Mouse (Mus musculus) forebrain, embryonic 16.5 days (tissue): ENCODE measurements around the gene Zic2. TPM values are rescaled to one million over a fixed set of nuclear protein-coding genes. Genes with fewer than 3 reads are reported as not detected.

Experiments used
- ATAC-seq: fragments of 200-750 bp; cut with Nextera tagmentation; 2 replicates; pipeline ENCODE4 v1.8.0; 2017; ENCODE audit warnings: mild to moderate bottlenecking, moderate library complexity
- H3K27ac ChIP-seq: fragments of 300-500 bp; sonication (generic); 2 replicates; pipeline ENCODE4 v1.5.1; 2014; ENCODE audit warnings: low read length, control low read depth
- H3K27me3 ChIP-seq: fragments of 300-500 bp; sonication (generic); replicated peaks from 2 replicates; pipeline ENCODE4 v1.6.1; 2014; ENCODE audit warnings: low read length; ENCODE audit not compliant: control insufficient read depth, insufficient read depth
- H3K36me3 ChIP-seq: fragments of 300-500 bp; sonication (generic); 2 replicates; pipeline ENCODE4 v1.6.1; 2014; ENCODE audit not compliant: control insufficient read depth, insufficient read depth
- H3K4me1 ChIP-seq: fragments of 300-500 bp; sonication (generic); replicated peaks from 2 replicates; pipeline ENCODE4 v1.6.1; 2014; ENCODE audit warnings: low read length; ENCODE audit not compliant: control insufficient read depth, insufficient read depth
- H3K4me2 ChIP-seq: fragments of 300-500 bp; sonication (generic); 2 replicates; pipeline ENCODE4 v1.6.1; 2014; ENCODE audit warnings: mild to moderate bottlenecking, low read length, control low read depth
- H3K4me3 ChIP-seq: fragments of 300-500 bp; sonication (generic); replicated peaks from 2 replicates; pipeline ENCODE4 v1.5.1; 2014; ENCODE audit warnings: mild to moderate bottlenecking, low read length, control low read depth
- H3K9ac ChIP-seq: fragments of 300-500 bp; sonication (generic); replicated peaks from 2 replicates; pipeline ENCODE4 v1.6.1; 2014; ENCODE audit warnings: low read depth, low read length, control low read depth
- H3K9me3 ChIP-seq: fragments of 300-500 bp; sonication (generic); 2 replicates; pipeline ENCODE4 v1.6.1; 2016; ENCODE audit warnings: low read length; ENCODE audit not compliant: control insufficient read depth
- WGBS: fragments of 180-500 bp; shearing (Covaris S2); extraction: QIAGEN DNeasy Blood & Tissue Kit; methylation state at CpG from one replicate; pipeline ENCODE4 v1.1.7; 2014; 5-methylcytosine and 5-hydroxymethylcytosine counted together
- polyA plus RNA-seq: library from polyadenylated mRNA; unstranded; fragments of >200 nt; fragmentation: Nextera tagmentation; extraction: Ambion mirVana; gene quantifications from 2 replicates; pipeline ENCODE4 v1.2.1, GENCODE M21; 2015

The Zic2 gene
- polyA plus RNA-seq, 1 experiment from 2014 or later: 5.6 TPM

- peak overlapping the region; percentile 79 for H3K4me2 ChIP-seq
- H3K9me3 ChIP-seq: no peaks in the 10 kb centered on the region
- no peak overlapping the region for H3K9ac ChIP-seq
- no peaks in the 10 kb centered on the region for H3K36me3 ChIP-seq
- H3K27ac ChIP-seq: peak overlapping the region; percentile 92
- peak overlapping the region; percentile 56 for H3K4me3 ChIP-seq
- peaks cover 48% of the 10 kb centered on the region for H3K27me3 ChIP-seq
- ATAC-seq: no peak
- 34% methylated on average over 13 of the region's 13 CpGs for WGBS
- peaks cover 24% of the 10 kb centered on the region for H3K4me1 ChIP-seq
These were observed 9.2 kb upstream of the Zic2 start for GRCm38 (mm10) chr14:122465931-122466490.

- H3K27me3 ChIP-seq: peaks cover 48% of the 10 kb centered on the region
- H3K4me2 ChIP-seq: no peak overlapping the region
- H3K9me3 ChIP-seq: no peaks in the 10 kb centered on the region
- H3K4me3 ChIP-seq: no peak overlapping the region
- no peaks in the 10 kb centered on the region for H3K36me3 ChIP-seq
- no peak overlapping the region for H3K27ac ChIP-seq
- peaks cover 24% of the 10 kb centered on the region for H3K4me1 ChIP-seq
- no peak for ATAC-seq
- H3K9ac ChIP-seq: no peak overlapping the region
- 57% methylated on average over 7 of the region's 7 CpGs for WGBS
These were observed 8.4 kb upstream of the Zic2 start for GRCm38 (mm10) chr14:122466756-122467362.

GRCm38 (mm10) chr14:122467926-122468841, 7.1 kb upstream of the Zic2 start:
- H3K4me1 ChIP-seq: peaks cover 24% of the 10 kb centered on the region

GRCm38 (mm10) chr14:122468971-122469755, 6.1 kb upstream of the Zic2 start:
- Histone ChIP-seq H3K36me3 (no peaks in the 10 kb centered on the region), H3K4me1 (peaks cover 20% of the 10 kb centered on the region), H3K9me3 (no peaks in the 10 kb centered on the region), H3K4me3 (peak overlapping the region; percentile 14; the same call in 1 of the 2 replicates), H3K4me2 (peak overlapping the region; percentile 40), H3K9ac (peak overlapping the region; percentile 42; the same call in 1 of the 2 replicates), H3K27me3 (peaks cover 38% of the 10 kb centered on the region), H3K27ac (peak overlapping the region; percentile 44)
- no peak for ATAC-seq
- 16% methylated on average over 28 of the region's 28 CpGs for WGBS

More at GRCm38 (mm10) chr14:122467926-122468841, 7.1 kb upstream of the Zic2 start:
- 0 out of 2 replicates have a peak overlapping the region, but pooled peaks have one; percentile 1 for H3K9ac ChIP-seq
- no peaks in the 10 kb centered on the region for H3K9me3 ChIP-seq
- peak overlapping the region; percentile 40 for H3K4me2 ChIP-seq
- no peak for ATAC-seq
- H3K36me3 ChIP-seq: no peaks in the 10 kb centered on the region
- H3K4me3 ChIP-seq: no peak overlapping the region
- H3K27ac ChIP-seq: peak overlapping the region; percentile 54
- WGBS: 24% methylated on average over 23 of the region's 23 CpGs
- peaks cover 41% of the 10 kb centered on the region for H3K27me3 ChIP-seq

GRCm38 (mm10) chr14:122471449-122472085, 3.7 kb upstream of the Zic2 start:
- H3K27ac ChIP-seq: peak overlapping the region; percentile 61
- H3K4me2 ChIP-seq: peak overlapping the region; percentile 38
- no peaks in the 10 kb centered on the region for H3K9me3 ChIP-seq
- H3K9ac ChIP-seq: no peak overlapping the region
- no peak for ATAC-seq
- peaks cover 30% of the 10 kb centered on the region for H3K4me1 ChIP-seq
- peak overlapping the region; percentile 6; the same call in 1 of the 2 replicates for H3K4me3 ChIP-seq
- no peaks in the 10 kb centered on the region for H3K36me3 ChIP-seq
- H3K27me3 ChIP-seq: peaks cover 33% of the 10 kb centered on the region
- WGBS: 7% methylated on average over 31 of the region's 31 CpGs

- peaks cover 27% of the 10 kb centered on the region for H3K27me3 ChIP-seq
- H3K27ac ChIP-seq: peak overlapping the region; percentile 29
- no peaks in the 10 kb centered on the region for H3K9me3 ChIP-seq
- 0 out of 2 replicates have a peak overlapping the region, but pooled peaks have one; percentile 23 for H3K9ac ChIP-seq
- H3K4me2 ChIP-seq: peak overlapping the region; percentile 38
- H3K4me3 ChIP-seq: peak overlapping the region; percentile 56
- H3K4me1 ChIP-seq: peaks cover 30% of the 10 kb centered on the region
- ATAC-seq: no peak
- H3K36me3 ChIP-seq: no peaks in the 10 kb centered on the region
- WGBS: 9% methylated on average over 13 of the region's 13 CpGs
These were observed 3.1 kb upstream of the Zic2 start for GRCm38 (mm10) chr14:122472161-122472560.

- H3K36me3 ChIP-seq: no peaks in the 10 kb centered on the region
- H3K9me3 ChIP-seq: no peaks in the 10 kb centered on the region
- H3K4me2 ChIP-seq: peak overlapping the region; percentile 74
- peaks cover 30% of the 10 kb centered on the region for H3K4me1 ChIP-seq
- WGBS: 29% methylated on average over 5 of the region's 5 CpGs
- H3K27me3 ChIP-seq: peaks cover 24% of the 10 kb centered on the region
- no peak overlapping the region for H3K9ac ChIP-seq
- peak overlapping the region; percentile 45; the same call in 1 of the 2 replicates for H3K27ac ChIP-seq
- no peak for ATAC-seq
- peak overlapping the region; percentile 56 for H3K4me3 ChIP-seq
These were observed 2.6 kb upstream of the Zic2 start for GRCm38 (mm10) chr14:122472647-122473046.

- ATAC-seq: no peak
- H3K9me3 ChIP-seq: no peaks in the 10 kb centered on the region
- H3K27me3 ChIP-seq: peaks cover 23% of the 10 kb centered on the region
- H3K27ac ChIP-seq: peak overlapping the region; percentile 78
- H3K4me2 ChIP-seq: peak overlapping the region; percentile 74
- peak overlapping the region; percentile 56 for H3K4me3 ChIP-seq
- peak overlapping the region; percentile 15 for H3K9ac ChIP-seq
- no peaks in the 10 kb centered on the region for H3K36me3 ChIP-seq
- WGBS: 13% methylated on average over 17 of the region's 17 CpGs
- H3K4me1 ChIP-seq: peaks cover 30% of the 10 kb centered on the region
These were observed 2.0 kb upstream of the Zic2 start for GRCm38 (mm10) chr14:122473211-122473751.
